Comparison of ENCODE assay signal across 9 mouse cellular contexts in genomic region chr14:73388546-73388945, GRCm38 (mm10). TPM values are rescaled to one million over a fixed set of nuclear protein-coding genes. Genes with fewer than 3 reads are reported as not detected.
A peak's percentile ranks its signal among the peaks of the same experiment; 100 is the strongest.
DNase-seq lines count a peak whose midpoint lies in the region; ATAC-seq and TF ChIP-seq lines count a peak whose summit lies in the region.
"Had no signal": no experiment of that assay in that cellular context is flagged by ENCODE, and none has a peak within 500 bp of the region (broad histone marks: within the 10 kb centered on the region; RNA-seq: fewer than 3 reads in every experiment).

No protein-coding gene starts in this region.

- H3K4me3 ChIP-seq in intestine, embryonic 16.5 days (ENCODE audit: low read length): no peak overlapping the region
- H3K4me3 ChIP-seq in intestine, postnatal 0 days (ENCODE audit: low read depth, low read length): no peak overlapping the region
- no peak overlapping the region for H3K4me3 ChIP-seq in bone marrow macrophage, adult 2 months (ENCODE audit: insufficient read depth, low read length)
- H3K4me3 ChIP-seq in stomach, embryonic 14.5 days (ENCODE audit: low read depth, low read length): no peak overlapping the region

- intact Hi-C loops in heart, postnatal 36 days (cut with DNase I): loop anchor here (5.0 kb wide), 2 partner anchors 119 to 151 kb away; partner anchors contain the start of gene Lpar6

- H3K27ac ChIP-seq in intestine, embryonic 16.5 days (ENCODE audit: low read length): peak overlapping the region; percentile 16; the same call in 1 of the 2 replicates
- H3K27ac ChIP-seq in intestine, postnatal 0 days (ENCODE audit: low read depth, low read length): no peak overlapping the region
- H3K27ac ChIP-seq in bone marrow macrophage, adult 2 months (ENCODE audit: insufficient read depth, low read depth, low read length): peak overlapping the region; percentile 78
- peak overlapping the region; percentile 78 for H3K27ac ChIP-seq in stomach, embryonic 14.5 days (ENCODE audit: low read length)
- H3K27ac ChIP-seq: liver, embryonic 14.5 days had no signal

- no peaks in the 10 kb centered on the region for H3K27me3 ChIP-seq in intestine, embryonic 16.5 days (replicated peaks; ENCODE audit: control insufficient read depth, insufficient read depth, low read length)
- no peaks in the 10 kb centered on the region for H3K27me3 ChIP-seq in intestine, postnatal 0 days (replicated peaks; ENCODE audit: control insufficient read depth, insufficient read depth, low read length)
- H3K27me3 ChIP-seq in stomach, embryonic 14.5 days (ENCODE audit: control insufficient read depth, insufficient read depth, low read length): no peaks in the 10 kb centered on the region

- DNase-seq in heart, postnatal 36 days: peak; percentile 45 to 66
- peak; percentile 69 to 79 for DNase-seq in lung, adult 18-20 months
- no peak for DNase-seq in spleen, postnatal 36 days (ENCODE audit: low spot score in 2 of 2)

- ATAC-seq in intestine, embryonic 16.5 days: no peak
- no peak for ATAC-seq in intestine, postnatal 0 days
- no peak for ATAC-seq in stomach, embryonic 14.5 days (ENCODE audit: insufficient number of reproducible peaks, insufficient read depth, low FRiP score, low read depth)
- ATAC-seq in inflammation-experienced regulatory T-cells, adult 6 months: no peak

- H3K9me3 ChIP-seq in intestine, embryonic 16.5 days (ENCODE audit: control insufficient read depth, low read length): no peaks in the 10 kb centered on the region
- H3K9me3 ChIP-seq in intestine, postnatal 0 days (ENCODE audit: control insufficient read depth): no peaks in the 10 kb centered on the region
- H3K9me3 ChIP-seq in stomach, embryonic 14.5 days (ENCODE audit: control insufficient read depth, low read depth, low read length): no peaks in the 10 kb centered on the region

- no peak for TF ChIP-seq CTCF in intestine, postnatal 0 days (IDR thresholded peaks at IDR 0.05; ENCODE audit: low read depth)
- no peak for TF ChIP-seq CTCF in bone marrow macrophage, adult 2 months (IDR thresholded peaks at IDR 0.05; ENCODE audit: low read depth, low read length)

- peaks cover 5% of the 10 kb centered on the region for H3K4me1 ChIP-seq in intestine, embryonic 16.5 days (ENCODE audit: control insufficient read depth, insufficient read depth, low read length)
- H3K4me1 ChIP-seq in intestine, postnatal 0 days (replicated peaks; ENCODE audit: control insufficient read depth, insufficient read depth, low read length): peaks cover under 1% of the 10 kb centered on the region
- peaks cover 48% of the 10 kb centered on the region for H3K4me1 ChIP-seq in bone marrow macrophage, adult 2 months (ENCODE audit: control insufficient read depth, insufficient read depth, low read length)
- H3K4me1 ChIP-seq in stomach, embryonic 14.5 days (ENCODE audit: control insufficient read depth, insufficient read depth, low read length): 0 out of 2 replicates have a peak, but pooled peaks cover 3% of the 10 kb centered on the region

- no peak for TF ChIP-seq POLR2A in bone marrow macrophage, adult 2 months (IDR thresholded peaks at IDR 0.05; ENCODE audit: borderline replicate concordance, low read depth, low read length)

- H3K4me2 ChIP-seq in intestine, embryonic 16.5 days (ENCODE audit: low read depth, low read length): no peak overlapping the region
- no peak overlapping the region for H3K4me2 ChIP-seq in intestine, postnatal 0 days (replicated peaks; ENCODE audit: low read depth)
- no peak overlapping the region for H3K4me2 ChIP-seq in stomach, embryonic 14.5 days (replicated peaks; ENCODE audit: low read depth, low read length)

- H3K9ac ChIP-seq in intestine, embryonic 16.5 days (ENCODE audit: low read depth, low read length): no peak overlapping the region
- H3K9ac ChIP-seq in intestine, postnatal 0 days (ENCODE audit: low read depth, low read length): no peak overlapping the region
- H3K9ac ChIP-seq in stomach, embryonic 14.5 days (replicated peaks; ENCODE audit: low read depth, low read length): no peak overlapping the region
- H3K9ac ChIP-seq: liver, embryonic 14.5 days had no signal

- WGBS in intestine, embryonic 16.5 days: 44% methylated on average over 7 of the region's 7 CpGs
- 39% methylated on average over 7 of the region's 7 CpGs for WGBS in intestine, postnatal 0 days
- 43% methylated on average over 7 of the region's 7 CpGs for WGBS in stomach, embryonic 14.5 days

- no peaks in the 10 kb centered on the region for H3K36me3 ChIP-seq in intestine, embryonic 16.5 days (ENCODE audit: control insufficient read depth, insufficient read depth, low read length)
- H3K36me3 ChIP-seq in intestine, postnatal 0 days (ENCODE audit: control insufficient read depth, insufficient read depth): no peaks in the 10 kb centered on the region
- no peaks in the 10 kb centered on the region for H3K36me3 ChIP-seq in stomach, embryonic 14.5 days (ENCODE audit: control insufficient read depth, insufficient read depth, low read length)

RNA-seq across cellular contexts. Expression of gene Itm2b, which starts 3.5 kb away (rescaled TPM):
- 702 and 717 TPM in 2 replicates for polyA plus RNA-seq in intestine, embryonic 16.5 days (2015; fragmentation: Nextera tagmentation; extraction: Ambion mirVana)
- 1,587 and 1,596 TPM in 2 replicates for polyA plus RNA-seq in intestine, postnatal 0 days (2015; fragmentation: Nextera tagmentation; extraction: Ambion mirVana)
- polyA plus RNA-seq in bone marrow macrophage, adult 2 months (2012; ENCODE audit: insufficient read depth, insufficient read length, missing spikeins): 6,453 and 6,469 TPM in 2 replicates
- total RNA-seq in heart, postnatal 36 days (2021): 100 to 1,000 TPM; 753 to 767 TPM
- polyA plus RNA-seq in stomach, embryonic 14.5 days (2014; fragmentation: Nextera tagmentation; extraction: Ambion mirVana): 864 and 920 TPM in 2 replicates
- polyA plus RNA-seq in inflammation-experienced regulatory T-cells, adult 6 months (2017; shearing (Covaris generic)): 1,000 to 10,000 TPM in 2 of 3 experiments, 100 to 1,000 TPM in 1; 933 to 1,139 (median 1,095) TPM

Comparison
In these comparisons a context has a peak if more than half of its experiments do, and no peak if none do; other contexts are left out.
1. DNase-seq: peak in heart, postnatal 36 days (2 of 2) and lung, adult 18-20 months (2 of 2); none in spleen, postnatal 36 days (0 of 2).